Mouse (Mus musculus): ENCODE measurements at regions not wholly inside any gene's neighbourhood (a gene's known extent, or its start where the extent isn't known, plus 50 kb on each side); places are given as distances from the start of the nearest gene placed in this dataset.

DNA sequence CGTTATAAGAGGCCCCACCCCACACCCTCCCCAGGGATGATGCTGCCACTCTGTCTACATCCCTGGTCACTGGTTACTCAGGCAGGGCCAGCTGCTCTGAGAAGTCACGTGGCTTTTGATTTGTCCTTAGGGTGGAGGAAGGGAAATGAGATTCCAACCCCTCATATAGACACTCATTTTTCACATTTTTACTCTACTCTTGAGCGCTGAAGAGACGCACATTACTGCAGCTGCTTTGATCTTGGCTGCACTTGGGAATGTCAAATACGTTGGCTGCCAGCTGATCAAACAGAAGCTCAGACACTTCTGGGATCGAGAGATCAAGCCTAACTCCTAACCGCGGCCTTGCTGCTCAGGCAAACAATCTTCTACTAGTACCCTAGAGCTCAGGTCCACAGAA lies 88.2 kb upstream of the Slc45a1 start:
- TF ChIP-seq CTCF (IDR thresholded peaks at IDR 0.05; ENCODE audit: control insufficient read depth, insufficient read depth, insufficient replicate concordance, low read depth, low read length) (no peak), POLR2A (IDR thresholded peaks at IDR 0.05; ENCODE audit: control insufficient read depth, low read depth, low read length) (no peak)
